Mouse (Mus musculus) heart, embryonic 14.5 days (tissue): ENCODE results near the gene Lgi4. TPM values are rescaled to one million over a fixed set of nuclear protein-coding genes. Genes with fewer than 3 reads are reported as not detected.

Experiments used
- ATAC-seq: fragments of 200-750 bp; cut with Nextera tagmentation; 2 replicates; pipeline ENCODE4 v1.8.0; 2017; ENCODE audit warnings: low read depth, moderate TSS enrichment; ENCODE audit not compliant: insufficient number of reproducible peaks, insufficient read depth, low FRiP score
- H3K27ac ChIP-seq, 2 experiments: fragments of 200-500 bp in 1 of 2; fragments of 300-500 bp in 1 of 2; sonication (generic) in 1 of 2; replicated peaks in 1 of 2; 2 replicates each; pipeline ENCODE4 v1.5.1; 2012 to 2014; ENCODE audit warnings: low read depth in 2 of 2, low read length in 2 of 2, control low read depth in 1 of 2, mild to moderate bottlenecking in 1 of 2, mixed read lengths in 1 of 2; ENCODE audit not compliant: control insufficient read depth in 1 of 2, insufficient read depth in 1 of 2
- H3K27me3 ChIP-seq: fragments of 300-500 bp; sonication (generic); 2 replicates; pipeline ENCODE4 v1.6.1; 2014; ENCODE audit warnings: mild to moderate bottlenecking, low read length, control low read depth; ENCODE audit not compliant: control insufficient read depth, insufficient read depth
- H3K36me3 ChIP-seq: fragments of 300-500 bp; sonication (generic); 2 replicates; pipeline ENCODE4 v1.6.1; 2014; ENCODE audit warnings: mild to moderate bottlenecking, control low read depth, low read length, mixed read lengths; ENCODE audit not compliant: control insufficient read depth, insufficient read depth
- H3K4me1 ChIP-seq, 2 experiments: fragments of 200-500 bp in 1 of 2; fragments of 300-500 bp in 1 of 2; sonication (generic) in 1 of 2; 2 replicates each; pipeline ENCODE4 v1.6.1; 2012 to 2014; ENCODE audit warnings: low read length in 2 of 2, control low read depth in 1 of 2, mixed read lengths in 1 of 2; ENCODE audit not compliant: control insufficient read depth in 2 of 2, insufficient read depth in 2 of 2
- H3K4me2 ChIP-seq: fragments of 300-500 bp; sonication (generic); 2 replicates; pipeline ENCODE4 v1.6.1; 2014; ENCODE audit warnings: mild to moderate bottlenecking, low read length
- H3K4me3 ChIP-seq, 2 experiments: fragments of 200-500 bp in 1 of 2; fragments of 300-500 bp in 1 of 2; sonication (generic) in 1 of 2; 2 replicates each; pipeline ENCODE4 v1.5.1; 2012 to 2014; ENCODE audit warnings: low read length in 2 of 2, mild to moderate bottlenecking in 2 of 2, control low read depth in 1 of 2, low read depth in 1 of 2, moderate library complexity in 1 of 2; ENCODE audit not compliant: control insufficient read depth in 1 of 2, insufficient read depth in 1 of 2
- H3K9ac ChIP-seq: fragments of 300-500 bp; sonication (generic); 2 replicates; pipeline ENCODE4 v1.6.1; 2014; ENCODE audit warnings: mild to moderate bottlenecking, low read length
- H3K9me3 ChIP-seq: fragments of 300-500 bp; sonication (generic); 2 replicates; pipeline ENCODE4 v1.6.1; 2016; ENCODE audit warnings: low read length, control low read depth; ENCODE audit not compliant: control insufficient read depth
- whole genome bisulfite sequencing: fragments of 180-500 bp; shearing (Covaris S2); extraction: QIAGEN DNeasy Blood & Tissue Kit; methylation state at CpG from one replicate; pipeline ENCODE4 v1.1.7; 2014; 5-methylcytosine and 5-hydroxymethylcytosine counted together
- polyA plus RNA-seq: library from polyadenylated mRNA; unstranded; fragments of >200 nt; fragmentation: Nextera tagmentation; extraction: Ambion mirVana; gene quantifications from 2 replicates; pipeline ENCODE4 v1.2.1, GENCODE M21; 2014

Lgi4 gene
- polyA plus RNA-seq, 1 experiment from 2014 or later, result not detected

DNA sequence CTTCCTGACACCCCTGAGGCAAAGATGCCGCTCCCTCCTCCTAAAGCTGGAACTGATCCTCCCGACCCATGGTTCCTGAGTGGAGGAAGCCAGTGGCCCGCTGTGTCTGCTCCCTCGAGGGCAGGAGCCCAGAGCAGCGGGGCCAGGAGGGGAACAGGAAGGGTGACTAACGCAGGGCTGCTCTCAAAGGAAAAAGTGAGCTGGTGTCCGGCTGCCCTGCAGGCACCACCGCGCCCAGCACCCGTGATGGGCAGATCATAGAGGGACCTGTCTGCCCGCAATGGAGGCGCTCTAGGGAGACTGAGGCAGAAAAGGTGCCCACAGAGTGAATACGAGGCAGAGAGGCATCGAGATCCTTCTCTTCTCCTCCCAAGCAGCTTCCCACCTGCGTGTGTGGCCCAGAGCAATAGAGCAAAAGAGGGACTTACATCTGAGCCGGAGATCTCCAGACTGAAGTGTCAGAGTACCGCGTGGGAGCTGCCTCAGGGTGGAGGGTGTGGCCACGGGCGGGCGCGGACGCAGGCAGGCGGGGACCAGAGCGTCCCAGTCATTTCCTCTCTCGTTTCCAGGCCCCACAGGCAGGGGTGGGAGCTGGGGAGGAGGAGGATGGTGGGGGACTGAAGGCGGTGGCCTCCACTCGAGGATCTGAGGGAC lies 17.4 kb upstream of the Lgi4 start:
- Histone ChIP-seq H3K27ac (peak overlapping the region; percentile 25 to 29; a peak in 2 of 4 replicates), H3K9ac (peak overlapping the region; percentile 59), H3K4me2 (peak overlapping the region; percentile 63), H3K9me3 (no peaks in the 10 kb centered on the region), H3K36me3 (no peaks in the 10 kb centered on the region), H3K4me1 (peaks cover 7 to 9% of the 10 kb centered on the region in 2 experiments; a peak in 3 of 4 replicates), H3K27me3 (peaks cover 46% of the 10 kb centered on the region), H3K4me3 (peak overlapping the region; percentile 27 to 33)
- ATAC-seq, result peak; percentile 74
- WGBS, result 4% methylated on average over 28 of the region's 28 CpGs

DNA sequence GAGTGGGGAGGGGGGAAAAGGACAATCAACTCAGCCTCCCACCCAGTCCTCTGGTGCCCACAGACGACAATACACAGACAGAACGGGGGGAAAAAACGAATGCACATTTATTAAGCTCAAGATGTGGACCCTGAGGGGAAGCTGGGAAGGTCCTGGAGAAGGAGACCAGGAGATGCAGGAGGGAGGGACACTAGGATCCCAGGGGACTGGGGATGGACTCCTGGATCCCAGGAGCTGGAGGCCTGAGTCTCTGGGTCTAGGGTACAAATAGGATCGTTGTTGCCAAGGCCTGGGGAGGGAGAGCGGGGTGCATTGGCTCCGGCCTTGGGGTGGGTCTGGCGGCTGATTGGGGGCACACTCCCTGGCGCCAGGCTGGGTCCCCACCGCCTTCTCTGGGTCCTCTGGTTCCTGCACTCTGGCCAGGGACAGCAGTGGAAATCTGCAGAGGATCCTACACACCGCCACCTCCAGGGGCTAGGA lies 16.7 kb upstream of the Lgi4 start, which contains the start of gene Fxyd5:
Gene Fxyd5 (minus strand): TSS at position 51 of the 480 bp plus-strand sequence.
- 34% methylated on average over 10 of the region's 10 CpGs for WGBS
- Histone ChIP-seq H3K4me2 (peak within 1 kb of the TSS; percentile 63), H3K9me3 (no peaks in the 10 kb centered on the region), H3K4me1 (peaks cover 7 to 9% of the 10 kb centered on the region in 2 experiments; a peak in 3 of 4 replicates), H3K27ac (peak within 1 kb of the TSS; percentile 25 to 29; a peak in 2 of 4 replicates), H3K4me3 (peak within 1 kb of the TSS; percentile 27 to 33), H3K9ac (peak within 1 kb of the TSS; percentile 59), H3K27me3 (peaks cover 46% of the 10 kb centered on the region), H3K36me3 (no peaks in the 10 kb centered on the region)
- ATAC-seq, result no peak

DNA sequence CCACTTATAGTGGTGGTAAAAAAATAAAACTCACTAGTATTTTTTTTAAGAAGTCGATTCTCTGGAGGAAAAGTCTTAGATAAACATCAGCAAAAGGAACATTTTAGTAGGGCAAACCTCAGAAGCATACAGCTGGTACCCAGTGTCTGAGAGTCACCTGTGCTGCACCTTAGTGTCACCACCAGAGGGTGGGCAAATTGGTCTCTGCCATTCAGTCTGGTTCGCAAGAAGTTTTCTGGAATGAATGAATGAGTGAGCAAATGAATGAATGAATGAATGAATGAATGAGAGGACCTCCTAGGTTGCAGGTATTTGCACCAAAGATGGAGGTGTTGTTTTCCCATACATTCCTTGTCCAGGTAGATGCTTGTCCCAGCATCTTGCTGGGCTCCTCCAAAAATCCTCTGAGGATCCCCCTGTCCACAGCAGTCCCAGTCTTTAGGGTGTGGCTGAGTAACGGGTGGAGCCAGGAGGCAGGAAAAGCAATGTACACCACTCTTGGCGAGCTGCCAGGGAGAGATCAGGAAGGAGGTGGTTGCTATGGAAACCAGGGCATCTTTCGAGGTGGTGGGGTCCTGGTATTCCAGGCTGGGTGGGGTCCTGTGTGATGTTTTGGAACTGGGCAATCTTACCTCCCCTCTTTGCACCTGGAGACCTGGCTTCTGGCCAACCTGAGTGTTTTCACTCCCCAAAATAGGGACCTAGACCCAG lies 9.9 kb upstream of the Lgi4 start:
- Histone ChIP-seq H3K36me3 (no peaks in the 10 kb centered on the region), H3K27me3 (peaks cover 47% of the 10 kb centered on the region), H3K4me2 (no peak overlapping the region; the same call in 1 of the 2 replicates), H3K9ac (no peak overlapping the region), H3K27ac (no peak overlapping the region), H3K4me1 (peaks cover 29 to 47% of the 10 kb centered on the region in 2 experiments), H3K9me3 (no peaks in the 10 kb centered on the region), H3K4me3 (no peak overlapping the region)
- no peak for ATAC-seq
- 29% methylated on average over 5 of the region's 5 CpGs for WGBS

DNA sequence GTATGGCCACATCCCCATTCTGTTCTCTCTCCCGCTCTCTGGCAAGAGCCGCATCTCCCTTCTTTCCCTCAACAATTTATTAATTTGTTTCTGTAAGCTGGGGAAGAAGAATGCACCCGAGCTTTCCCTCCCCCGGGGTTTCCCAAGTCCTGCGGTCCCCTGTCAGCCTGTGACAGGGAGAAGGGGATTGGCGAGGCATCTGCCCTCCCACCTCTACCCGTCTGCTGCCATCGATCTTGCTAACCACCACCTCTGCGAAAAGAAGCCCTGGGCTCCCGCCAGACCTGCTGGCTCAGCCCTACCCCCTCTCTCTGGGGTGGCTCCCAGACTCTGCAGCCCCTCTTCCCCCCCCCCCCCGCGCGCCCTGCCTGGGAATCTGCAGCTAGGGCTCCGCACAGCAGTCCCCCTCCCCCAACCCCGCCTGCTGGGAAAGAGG lies 9.3 kb upstream of the Lgi4 start:
- H3K36me3 ChIP-seq, result no peaks in the 10 kb centered on the region
- peak overlapping the region; percentile 34 for H3K4me2 ChIP-seq
- H3K9ac ChIP-seq, result no peak overlapping the region
- no peak overlapping the region for H3K27ac ChIP-seq
- ATAC-seq, result no peak
- no peaks in the 10 kb centered on the region for H3K9me3 ChIP-seq
- peaks cover 31 to 47% of the 10 kb centered on the region in 2 experiments for H3K4me1 ChIP-seq
- no peak overlapping the region for H3K4me3 ChIP-seq
- H3K27me3 ChIP-seq, result peaks cover 41% of the 10 kb centered on the region
- WGBS, result 5% methylated on average over 14 of the region's 15 CpGs

DNA sequence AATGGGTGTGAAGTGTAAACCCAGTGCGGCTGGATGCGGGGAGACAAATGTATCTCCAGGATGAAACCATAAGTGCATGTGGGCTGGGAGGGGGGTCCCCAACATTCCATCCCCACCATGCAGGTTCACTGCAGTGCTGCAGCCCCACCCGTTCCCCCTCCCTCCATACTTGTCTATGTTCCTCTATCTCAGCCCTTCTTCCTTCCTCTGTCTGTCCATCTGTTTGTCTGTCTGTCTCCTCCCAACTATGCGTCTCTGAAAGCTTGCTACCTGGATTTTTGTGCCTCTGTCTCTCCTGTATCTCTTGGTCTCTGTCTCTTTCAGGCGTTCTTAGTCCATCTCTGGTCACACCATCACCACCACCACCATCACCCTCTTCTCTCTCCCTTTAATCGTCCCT lies 8.7 kb upstream of the Lgi4 start:
- H3K4me1 ChIP-seq, result peaks cover 32 to 47% of the 10 kb centered on the region in 2 experiments
- no peaks in the 10 kb centered on the region for H3K9me3 ChIP-seq

DNA sequence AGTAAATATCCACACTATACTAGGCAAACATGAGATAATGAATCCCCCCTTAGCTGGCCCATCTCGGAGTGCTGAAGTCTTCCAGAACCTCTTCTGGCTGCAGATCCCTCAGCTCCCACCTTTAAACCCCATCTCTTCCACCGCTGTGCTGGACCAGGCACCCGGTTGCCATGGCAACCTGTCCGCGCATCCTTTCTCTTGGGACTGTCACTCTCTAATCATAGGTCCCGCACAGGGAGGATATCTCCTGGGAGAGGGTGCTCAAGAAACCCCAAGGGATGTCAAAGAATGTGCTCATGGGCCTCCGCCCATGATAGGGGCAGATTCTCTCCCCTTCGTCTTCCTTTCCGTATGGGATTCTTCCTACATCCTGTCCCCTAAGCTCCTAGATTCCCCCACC lies 8.2 kb upstream of the Lgi4 start:
- Histone ChIP-seq H3K4me2 (peak overlapping the region; percentile 69; the same call in 1 of the 2 replicates), H3K4me1 (peaks cover 34 to 48% of the 10 kb centered on the region in 2 experiments)

More for the DNA sequence above, 8.7 kb upstream of the Lgi4 start:
- H3K9ac ChIP-seq, result no peak overlapping the region
- no peak overlapping the region for H3K27ac ChIP-seq
- 0 out of 2 replicates have a peak overlapping the region, but pooled peaks have one; percentile 34 for H3K4me2 ChIP-seq
- peaks cover 35% of the 10 kb centered on the region for H3K27me3 ChIP-seq
- no peak for ATAC-seq
- H3K4me3 ChIP-seq, result no peak overlapping the region
- 10% methylated on average over 6 of the region's 6 CpGs for WGBS
- H3K36me3 ChIP-seq, result no peaks in the 10 kb centered on the region

DNA sequence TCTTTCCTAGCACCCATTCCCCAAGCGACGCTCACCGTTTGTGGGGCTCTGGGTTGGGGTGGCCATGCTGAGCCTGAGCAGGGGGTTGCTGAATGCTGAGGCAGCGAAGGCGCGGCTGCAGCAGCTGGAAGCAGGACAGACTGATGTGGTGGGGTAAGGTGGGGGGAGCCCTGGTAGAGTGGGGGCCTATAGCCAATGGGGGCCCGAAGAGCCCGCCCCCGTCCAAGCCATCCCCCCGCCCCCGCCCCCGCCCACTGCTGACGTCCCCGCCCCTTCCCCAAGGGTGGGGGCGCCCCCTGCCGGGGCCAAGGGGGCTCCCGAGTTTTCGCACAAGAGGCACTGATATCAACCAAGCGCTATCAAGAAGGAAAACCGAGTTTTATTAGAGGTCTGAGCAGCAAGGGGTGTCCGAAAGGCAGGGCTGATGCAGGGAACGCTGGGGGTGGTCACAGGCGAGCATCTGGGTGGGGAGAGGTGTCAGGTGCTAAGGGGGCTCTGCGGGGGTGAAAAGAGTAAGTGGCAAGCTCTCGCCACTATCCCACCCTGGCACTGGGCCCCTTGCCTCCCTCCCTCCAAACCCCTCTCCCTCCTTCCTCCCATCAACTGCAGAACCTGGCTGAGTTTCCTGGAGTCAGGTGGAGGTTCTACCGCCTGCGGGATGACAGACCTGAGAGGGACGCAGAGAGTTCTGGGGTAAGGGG lies 7.7 kb upstream of the Lgi4 start, which contains the start of gene Fxyd7:
Gene Fxyd7 (minus strand): TSS at position 147 of the 701 bp plus-strand sequence.
- H3K27me3 ChIP-seq, result peaks cover 34% of the 10 kb centered on the region
- H3K4me2 ChIP-seq, result peak within 1 kb of the TSS; percentile 69
- peaks cover 36 to 53% of the 10 kb centered on the region in 2 experiments for H3K4me1 ChIP-seq
- 8% methylated on average over 27 of the region's 28 CpGs for WGBS
- H3K9ac ChIP-seq, result peak within 1 kb of the TSS; percentile 81
- H3K36me3 ChIP-seq, result no peaks in the 10 kb centered on the region
- H3K4me3 ChIP-seq, result peak within 1 kb of the TSS; percentile 17 to 51
- ATAC-seq, result no peak
- H3K27ac ChIP-seq, result no peak within 1 kb of the TSS
- no peaks in the 10 kb centered on the region for H3K9me3 ChIP-seq

More for the DNA sequence above, 8.2 kb upstream of the Lgi4 start:
- Histone ChIP-seq H3K36me3 (no peaks in the 10 kb centered on the region), H3K4me3 (peak overlapping the region in 1 of 2 experiments; percentile 51; a peak in 1 of 4 replicates), H3K9ac (no peak overlapping the region), H3K27ac (no peak overlapping the region), H3K27me3 (peaks cover 34% of the 10 kb centered on the region), H3K9me3 (no peaks in the 10 kb centered on the region)
- WGBS, result 15% methylated on average over 9 of the region's 9 CpGs
- ATAC-seq, result no peak
